Mouse (Mus musculus) frontal cortex, postnatal 36 days (tissue): ENCODE results near the gene Klhl25.
A peak's percentile ranks its signal among the peaks of the same experiment; 100 is the strongest.
"Not testable (repeated sequence)": the region's sequence is repeated elsewhere in the genome, so short reads cannot be mapped to it uniquely, and the experiment has no call there.

ENCODE experiments used
- DNase-seq, 2 experiments: peaks; one replicate each; pipeline ENCODE4 v3.0.0; 2022; ENCODE audit warnings: low spot score in 2 of 2

Klhl25 gene

GRCm38 (mm10) chr7:75845936-75846335 lies 2.2 kb upstream of the Klhl25 start:
- DNase-seq, result no peak

- DNase-seq, result no peak
Measured at GRCm38 (mm10) chr7:75846942-75847341, 1.2 kb upstream of the Klhl25 start.

DNA sequence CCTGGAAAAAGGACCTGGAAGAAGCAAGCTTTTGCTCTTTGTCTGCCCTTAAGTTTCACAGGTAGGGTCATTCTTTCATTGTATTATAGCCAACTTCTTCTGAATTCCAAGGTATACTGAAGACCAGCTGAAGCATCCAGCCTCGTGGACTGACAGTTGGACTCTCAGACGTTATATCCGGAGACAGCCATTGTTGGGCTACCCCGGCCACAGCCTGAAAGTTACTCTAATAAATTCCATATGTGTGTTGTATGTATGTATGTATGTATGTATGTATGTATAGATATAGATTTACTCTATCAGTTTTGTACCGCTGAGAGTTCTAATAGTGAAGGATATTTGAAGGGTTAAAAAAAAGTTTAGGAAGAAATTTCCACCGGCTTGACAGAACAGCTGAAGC lies 621 bp upstream of the Klhl25 start:
- DNase-seq, result no peak

DNA sequence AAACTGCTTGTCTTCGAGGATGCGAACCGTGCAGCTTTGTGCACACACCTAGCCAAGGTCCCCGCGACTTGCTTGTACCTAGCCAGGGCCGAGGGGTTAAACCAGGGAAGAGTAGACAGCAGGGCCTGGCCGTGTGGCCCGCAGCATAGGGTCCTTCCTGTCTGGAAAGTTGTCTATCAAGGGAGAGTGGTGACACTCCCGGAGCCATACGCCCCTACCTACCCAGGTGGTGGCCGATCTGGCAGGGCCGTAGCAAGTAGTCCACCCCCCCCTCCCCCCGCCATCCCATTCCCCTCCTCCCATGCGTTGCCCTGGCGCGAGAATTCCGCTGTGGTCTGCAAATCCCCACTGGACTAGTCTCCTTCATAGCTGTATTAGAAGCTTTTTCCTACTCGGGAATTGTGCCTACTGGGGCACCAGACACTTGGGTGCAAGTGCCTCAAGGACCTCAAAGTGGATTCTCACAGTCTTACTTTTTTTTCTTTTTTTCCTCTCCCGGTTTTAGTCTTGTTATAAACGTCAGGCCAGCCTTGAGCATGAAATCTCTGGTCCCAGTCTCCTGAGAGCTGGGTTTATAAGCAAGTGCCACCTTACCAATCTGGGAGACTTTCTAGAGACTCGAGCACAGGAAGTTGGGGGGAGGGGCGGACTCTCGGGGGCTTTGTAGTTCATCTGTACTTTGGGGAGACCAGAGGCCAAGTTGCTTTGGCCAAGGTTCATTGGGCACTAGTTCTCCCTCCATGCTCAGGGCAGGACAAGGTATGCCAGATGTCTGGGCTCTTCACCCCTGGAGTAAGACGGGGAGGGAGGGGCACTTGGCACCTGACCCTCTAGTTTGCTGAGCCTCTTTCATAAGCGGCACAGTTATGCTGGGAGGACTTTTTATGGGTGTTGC lies 913 bp downstream of the Klhl25 start:
- no peak for DNase-seq

DNA sequence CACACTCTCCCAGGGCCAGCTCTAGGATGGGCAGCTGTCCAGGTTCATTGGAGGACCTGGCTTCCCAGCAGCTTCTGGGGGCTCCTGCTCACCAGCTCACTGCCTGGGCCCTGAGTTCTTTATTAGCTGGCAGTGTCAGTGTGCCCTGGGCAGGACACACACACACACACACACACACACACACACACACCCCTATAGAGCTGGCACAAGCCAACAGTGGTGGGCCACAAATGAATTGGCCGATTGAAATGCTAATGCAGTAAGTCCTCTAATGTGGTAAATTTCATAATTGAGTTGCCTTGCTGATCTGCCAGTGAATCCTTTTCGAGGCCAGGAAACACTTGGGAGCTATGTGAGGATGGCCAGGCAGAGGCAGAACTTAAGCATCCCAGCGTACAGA lies 2.3 kb downstream of the Klhl25 start:
- DNase-seq, result not testable (repeated sequence)

DNA sequence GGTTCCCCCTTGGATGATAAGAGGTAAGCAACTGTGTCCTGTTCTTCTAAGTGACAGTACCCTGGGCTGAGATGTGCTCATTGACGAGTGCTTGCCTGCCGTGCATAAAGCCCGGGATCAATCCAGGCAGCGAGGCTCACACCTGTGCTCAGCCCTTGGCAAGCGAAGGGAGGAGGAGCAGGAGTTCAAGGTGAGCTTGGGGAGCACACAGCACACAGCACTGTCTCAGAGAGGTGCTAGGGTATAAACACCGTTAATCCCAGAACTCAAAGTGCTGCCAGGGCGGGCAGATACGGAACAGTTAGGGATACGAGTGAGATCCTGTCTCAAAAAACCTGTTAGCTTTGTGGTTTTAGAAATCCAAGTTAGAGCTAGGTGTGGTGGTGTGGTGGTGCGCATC lies 3.2 kb downstream of the Klhl25 start:
- no peak for DNase-seq

GRCm38 (mm10) chr7:75852363-75852762 lies 4.3 kb downstream of the Klhl25 start:
- DNase-seq, result peak; percentile 59

DNA sequence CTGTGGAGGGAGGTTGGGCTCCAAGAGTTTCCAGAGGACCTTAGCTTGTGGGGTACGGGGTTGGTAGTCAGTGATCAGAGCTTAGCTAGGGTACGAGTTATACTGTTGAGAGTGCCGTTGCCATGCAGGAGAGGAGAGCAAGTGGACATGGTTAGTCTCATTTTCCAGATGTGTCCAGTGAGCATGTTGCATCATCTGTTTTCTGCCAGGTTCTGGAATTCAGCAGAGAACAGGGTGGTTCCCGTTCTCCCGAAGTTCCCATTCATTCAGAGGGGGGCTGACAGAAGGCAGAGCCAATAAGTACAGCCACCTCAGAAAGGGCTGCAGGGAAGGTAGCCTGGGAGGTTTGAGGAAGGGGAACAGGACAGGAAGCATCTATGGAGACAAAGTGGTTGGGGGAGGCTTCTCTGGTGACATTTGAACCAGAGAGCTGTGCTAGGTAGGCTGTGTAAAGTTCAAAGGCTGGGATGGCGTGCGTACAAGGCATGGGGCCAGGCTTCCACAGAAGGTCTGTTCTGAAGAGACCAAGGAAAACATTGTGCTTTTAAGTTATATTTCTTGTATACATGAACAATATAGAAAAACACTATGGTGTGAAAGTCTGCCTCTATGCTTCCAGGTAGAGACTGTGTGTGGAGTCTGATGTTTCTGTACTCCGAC lies 5.2 kb downstream of the Klhl25 start:
- no peak for DNase-seq

DNA sequence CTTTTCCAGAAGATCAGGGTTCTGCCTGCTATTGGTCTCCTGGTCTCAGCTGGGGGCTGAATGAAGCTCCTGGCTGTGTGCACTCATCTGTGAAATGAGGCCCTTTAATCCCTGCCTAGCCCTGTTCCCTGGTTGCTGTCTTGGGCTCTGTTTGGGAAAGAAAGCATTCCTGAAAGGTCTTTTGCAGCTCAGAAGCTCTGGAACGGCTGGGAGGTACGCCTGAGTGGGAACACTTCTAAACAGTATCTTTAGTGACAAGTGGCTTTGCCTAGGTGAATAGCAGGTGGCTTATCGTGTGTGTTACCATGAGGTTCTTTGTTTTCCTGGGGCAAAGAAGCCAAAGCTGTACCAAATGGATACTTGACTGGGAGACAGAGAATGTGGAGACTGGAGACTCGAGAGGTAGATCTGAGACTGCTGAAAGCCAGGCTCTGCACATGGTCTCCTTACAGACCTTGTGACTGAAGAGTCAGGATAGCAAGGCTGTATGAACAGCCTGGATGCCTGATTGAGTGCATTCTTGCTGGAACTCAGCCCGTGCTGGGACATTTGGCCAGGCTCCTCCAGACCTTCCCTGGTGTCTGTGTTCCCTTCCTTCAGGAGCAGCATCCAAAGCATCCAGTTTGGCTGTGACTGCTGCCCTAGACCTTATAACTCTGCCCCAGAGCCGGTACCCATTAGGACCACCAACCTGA lies 6.3 kb downstream of the Klhl25 start:
- no peak for DNase-seq

DNA sequence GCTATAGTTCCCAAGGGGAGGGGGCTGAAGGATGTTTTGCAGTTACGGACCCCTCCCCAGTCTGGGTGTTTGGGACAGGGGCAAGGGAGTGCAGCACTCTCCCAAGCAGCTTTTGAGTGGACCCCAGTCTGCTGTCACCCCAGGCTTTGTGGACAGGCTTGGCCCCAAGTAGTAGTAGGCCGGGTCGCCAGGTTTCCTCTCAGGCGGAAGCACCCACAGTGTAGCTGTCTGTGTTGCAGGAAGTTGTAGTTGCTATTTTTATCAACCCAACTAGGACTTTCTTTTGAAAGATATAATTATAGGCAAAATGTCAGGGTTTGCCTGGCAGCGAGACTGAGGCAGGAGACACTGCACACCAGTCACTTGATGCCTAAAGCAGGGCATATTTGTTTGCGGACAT lies 6.9 kb downstream of the Klhl25 start:
- DNase-seq, result no peak

DNA sequence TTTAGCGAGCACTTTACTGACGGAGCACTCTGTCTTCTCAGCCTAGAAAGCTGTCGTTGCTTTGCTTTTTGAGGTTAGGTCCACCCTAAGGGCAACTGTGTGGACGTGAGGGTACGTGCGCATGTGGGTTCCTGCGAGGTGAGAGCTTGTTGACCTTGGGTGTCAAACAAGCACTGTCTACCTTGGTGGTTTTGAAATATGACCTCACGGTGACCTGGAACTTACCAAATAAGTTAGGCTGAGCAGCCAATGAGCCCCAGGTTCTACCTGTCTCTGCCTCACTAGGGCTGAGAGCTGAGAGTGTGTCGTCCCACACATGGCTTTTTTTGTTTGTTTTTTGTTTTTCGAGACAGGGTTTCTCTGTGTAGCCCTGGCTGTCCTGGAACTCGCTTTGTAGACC lies 8.1 kb downstream of the Klhl25 start:
- DNase-seq, result no peak

- DNase-seq, result no peak
Measured at GRCm38 (mm10) chr7:75859771-75860196, 11.7 kb downstream of the Klhl25 start.

- DNase-seq, result not testable (repeated sequence)
Measured at GRCm38 (mm10) chr7:75861638-75862426, 13.7 kb downstream of the Klhl25 start.

DNA sequence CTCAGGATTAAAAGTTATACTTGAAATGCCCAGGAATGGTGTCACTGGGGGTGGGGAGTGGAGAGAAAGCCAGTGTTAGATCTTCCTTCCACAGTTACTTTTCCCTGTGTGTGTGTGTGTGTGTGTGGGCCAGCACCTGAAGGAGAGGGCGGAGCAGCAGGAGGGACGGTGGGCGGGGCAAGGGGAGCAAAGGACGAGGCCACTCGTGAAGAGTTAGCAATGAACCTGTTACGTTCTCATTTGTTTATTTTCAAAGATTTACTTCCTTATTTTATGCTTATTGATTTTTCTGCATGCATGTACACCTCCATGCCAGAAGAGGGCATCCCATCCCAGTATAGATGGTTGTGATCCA lies 14.3 kb downstream of the Klhl25 start:
- not testable (repeated sequence) for DNase-seq

DNA sequence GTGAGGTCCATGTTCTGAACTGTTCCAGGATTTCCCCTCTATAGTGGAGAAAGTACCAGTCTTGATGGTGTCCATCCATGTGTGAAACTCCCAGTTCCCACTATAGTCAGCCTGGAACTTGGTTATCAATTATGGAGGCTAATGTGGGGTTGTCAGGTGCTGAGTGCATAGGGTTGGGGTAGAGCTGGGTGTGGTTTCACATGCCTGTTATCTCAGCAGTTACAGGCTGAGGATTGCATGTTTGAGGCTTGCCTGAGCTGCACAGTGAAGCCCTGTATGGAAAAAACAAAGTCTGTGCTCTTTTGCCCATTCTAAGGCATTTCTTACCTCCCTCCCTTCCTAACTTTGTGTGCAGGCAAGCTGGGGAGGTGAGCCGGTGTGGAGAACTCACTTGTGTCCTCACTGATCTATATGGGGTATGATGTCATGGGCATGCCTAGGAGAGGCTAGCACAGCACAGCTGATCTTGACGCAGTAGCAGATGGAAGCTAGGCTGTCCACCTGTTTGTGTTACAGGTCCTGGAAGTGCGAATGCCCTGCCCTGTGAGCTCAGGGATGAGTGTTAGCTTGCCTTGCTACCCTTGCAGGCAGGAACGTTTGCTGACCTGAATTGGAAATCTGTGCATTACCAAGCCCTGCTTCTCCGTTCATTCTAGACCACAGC lies 15.3 kb downstream of the Klhl25 start:
- DNase-seq, result not testable (repeated sequence)

DNA sequence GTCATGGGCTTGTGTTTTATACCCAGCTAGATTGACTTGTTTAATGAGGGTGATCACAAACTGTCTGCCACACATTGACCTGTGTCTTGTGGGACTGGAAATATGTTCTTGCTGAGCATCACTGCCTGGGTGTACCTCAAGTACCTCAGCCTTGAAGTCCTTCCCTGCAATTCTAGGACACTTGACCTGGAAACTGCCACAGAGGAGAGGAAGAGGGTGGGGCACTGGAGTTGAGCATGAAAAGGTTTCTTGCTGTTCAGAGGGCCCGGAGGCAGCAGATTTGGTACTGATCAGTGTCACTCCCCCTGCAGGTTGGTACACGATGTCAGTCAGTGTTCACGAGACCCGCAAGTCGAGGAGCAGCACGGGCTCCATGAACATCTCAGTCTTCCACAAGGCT lies 16.9 kb downstream of the Klhl25 start:
- no peak for DNase-seq

GRCm38 (mm10) chr7:75866557-75866956 lies 18.4 kb downstream of the Klhl25 start:
- no peak for DNase-seq

DNA sequence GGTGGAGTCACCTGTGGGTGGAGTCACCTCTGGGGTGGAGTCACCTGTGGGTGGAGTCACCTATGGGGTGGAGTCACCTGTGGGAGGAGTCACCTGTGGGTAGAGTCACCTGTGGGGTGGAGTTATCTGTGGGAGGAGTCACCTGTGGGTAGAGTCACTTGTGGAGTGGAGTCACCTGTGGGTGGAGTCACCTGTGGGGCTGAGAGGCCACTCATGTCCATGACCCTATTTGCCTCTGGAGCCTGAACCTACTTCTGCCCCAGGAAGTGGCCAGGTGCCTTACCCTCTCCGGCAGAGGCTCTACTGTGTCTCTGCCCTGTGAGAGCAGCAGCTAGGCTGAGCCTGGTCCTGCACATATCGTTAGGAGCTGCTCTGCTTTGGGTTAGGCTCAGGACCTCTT lies 20.6 kb downstream of the Klhl25 start:
- no peak for DNase-seq

DNA sequence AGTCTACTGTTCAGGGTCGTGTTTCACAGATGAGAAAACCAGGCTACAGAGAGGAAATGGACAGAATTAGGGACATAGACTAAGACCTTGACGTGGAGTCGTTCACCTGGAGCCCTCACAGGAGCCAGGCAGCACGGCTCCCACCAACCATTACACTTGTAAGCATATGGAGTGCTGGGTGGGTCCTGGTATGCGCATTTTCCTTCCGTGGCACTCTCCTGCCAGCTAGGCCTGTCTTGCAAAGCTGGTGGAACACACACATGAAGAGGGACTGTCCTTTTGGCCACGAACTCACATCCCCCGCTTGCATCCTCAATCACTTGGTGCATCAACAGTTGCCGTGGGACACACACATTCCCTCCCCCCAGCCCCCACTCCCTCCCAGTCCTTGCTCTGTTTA lies 22.4 kb downstream of the Klhl25 start:
- DNase-seq, result no peak

DNA sequence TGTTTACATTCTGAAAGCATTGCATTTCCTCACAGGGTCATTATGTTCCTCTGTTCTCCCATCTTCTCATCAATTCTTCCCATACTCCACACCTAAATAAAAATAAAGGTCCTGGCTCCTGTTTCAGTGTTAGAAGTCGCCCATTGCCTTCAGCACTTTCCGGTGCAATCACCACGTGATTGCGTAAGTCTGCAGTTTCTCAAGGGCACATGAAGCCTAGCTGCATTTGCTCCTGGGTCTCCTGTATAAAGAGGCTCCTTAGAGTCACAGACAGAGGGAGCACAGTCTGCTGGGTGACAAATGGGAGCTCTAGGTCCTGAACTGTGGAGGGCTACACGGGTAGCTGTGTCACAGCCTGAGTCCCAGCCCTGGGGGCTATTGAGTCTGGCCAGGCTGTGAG lies 24.1 kb downstream of the Klhl25 start:
- DNase-seq, result no peak

- DNase-seq, result no peak
Measured at GRCm38 (mm10) chr7:75872697-75873096, 24.6 kb downstream of the Klhl25 start.
